Mouse (Mus musculus) heart, embryonic 12.5 days (tissue): ENCODE results near the gene Tent4a. TPM values are rescaled to one million over a fixed set of nuclear protein-coding genes. Genes with fewer than 3 reads are reported as not detected.
A peak's percentile ranks its signal among the peaks of the same experiment; 100 is the strongest.

Source experiments
- ATAC-seq: fragments of 200-750 bp; cut with Nextera tagmentation; 2 replicates; pipeline ENCODE4 v1.8.0; 2017; ENCODE audit warnings: moderate TSS enrichment, moderate library complexity; ENCODE audit not compliant: insufficient number of reproducible peaks, low FRiP score
- H3K27ac ChIP-seq: fragments of 300-500 bp; sonication (generic); 2 replicates; pipeline ENCODE4 v1.5.1; 2016; ENCODE audit warnings: mild to moderate bottlenecking, moderate library complexity; ENCODE audit not compliant: poor library complexity, severe bottlenecking
- H3K27me3 ChIP-seq: fragments of 300-500 bp; sonication (generic); replicated peaks from 2 replicates; pipeline ENCODE4 v1.6.1; 2016; ENCODE audit warnings: mild to moderate bottlenecking, moderate library complexity
- H3K36me3 ChIP-seq: fragments of 300-500 bp; sonication (generic); 2 replicates; pipeline ENCODE4 v1.6.1; 2016; ENCODE audit warnings: mild to moderate bottlenecking, moderate library complexity
- H3K4me1 ChIP-seq: fragments of 300-500 bp; sonication (generic); replicated peaks from 2 replicates; pipeline ENCODE4 v1.6.1; 2016; ENCODE audit warnings: mild to moderate bottlenecking
- H3K4me2 ChIP-seq: fragments of 300-500 bp; sonication (generic); 2 replicates; pipeline ENCODE4 v1.6.1; 2016; ENCODE audit warnings: mild to moderate bottlenecking, moderate library complexity
- H3K4me3 ChIP-seq: fragments of 300-500 bp; sonication (generic); 2 replicates; pipeline ENCODE4 v1.5.1; 2016; ENCODE audit warnings: mild to moderate bottlenecking
- H3K9ac ChIP-seq: fragments of 300-500 bp; sonication (generic); 2 replicates; pipeline ENCODE4 v1.6.1; 2016; ENCODE audit warnings: mild to moderate bottlenecking, moderate library complexity
- H3K9me3 ChIP-seq: fragments of 300-500 bp; sonication (generic); replicated peaks from 2 replicates; pipeline ENCODE4 v1.6.1; 2016; ENCODE audit warnings: mild to moderate bottlenecking, moderate library complexity
- WGBS: fragments of 180-500 bp; shearing (Covaris S2); methylation state at CpG from one replicate; pipeline ENCODE4 v1.1.7; 2016; 5-methylcytosine and 5-hydroxymethylcytosine counted together
- polyA plus RNA-seq: library from polyadenylated mRNA; unstranded; fragments of >200 nt; fragmentation: Nextera tagmentation; extraction: Ambion mirVana; gene quantifications from 2 replicates; pipeline ENCODE4 v1.2.1, GENCODE M21; 2016

The Tent4a gene
- polyA plus RNA-seq, 1 experiment from 2014 or later = 4.0 TPM

GRCm38 (mm10) chr13:69562004-69562403 is 27.6 kb upstream of the Tent4a start:
- no peaks in the 10 kb centered on the region for H3K9me3 ChIP-seq
- no peak overlapping the region for H3K4me3 ChIP-seq
- H3K9ac ChIP-seq = no peak overlapping the region
- peaks cover 34% of the 10 kb centered on the region for H3K4me1 ChIP-seq
- no peak for ATAC-seq
- no peak overlapping the region for H3K27ac ChIP-seq
- 80% methylated on average over 9 of the region's 9 CpGs for WGBS
- H3K36me3 ChIP-seq = no peaks in the 10 kb centered on the region
- H3K4me2 ChIP-seq = no peak overlapping the region
- peaks cover 2% of the 10 kb centered on the region; the same call in 1 of the 2 replicates for H3K27me3 ChIP-seq

- peaks cover 34% of the 10 kb centered on the region for H3K4me1 ChIP-seq
- H3K4me3 ChIP-seq = no peak overlapping the region
- H3K9me3 ChIP-seq = no peaks in the 10 kb centered on the region
- H3K27me3 ChIP-seq = peaks cover 2% of the 10 kb centered on the region; the same call in 1 of the 2 replicates
- no peak for ATAC-seq
- no peak overlapping the region for H3K27ac ChIP-seq
- H3K9ac ChIP-seq = no peak overlapping the region
- H3K36me3 ChIP-seq = no peaks in the 10 kb centered on the region
- WGBS = 46% methylated on average over 13 of the region's 13 CpGs
- H3K4me2 ChIP-seq = peak overlapping the region; percentile 31
Observed at GRCm38 (mm10) chr13:69559291-69559961, 25.0 kb upstream of the Tent4a start.

DNA sequence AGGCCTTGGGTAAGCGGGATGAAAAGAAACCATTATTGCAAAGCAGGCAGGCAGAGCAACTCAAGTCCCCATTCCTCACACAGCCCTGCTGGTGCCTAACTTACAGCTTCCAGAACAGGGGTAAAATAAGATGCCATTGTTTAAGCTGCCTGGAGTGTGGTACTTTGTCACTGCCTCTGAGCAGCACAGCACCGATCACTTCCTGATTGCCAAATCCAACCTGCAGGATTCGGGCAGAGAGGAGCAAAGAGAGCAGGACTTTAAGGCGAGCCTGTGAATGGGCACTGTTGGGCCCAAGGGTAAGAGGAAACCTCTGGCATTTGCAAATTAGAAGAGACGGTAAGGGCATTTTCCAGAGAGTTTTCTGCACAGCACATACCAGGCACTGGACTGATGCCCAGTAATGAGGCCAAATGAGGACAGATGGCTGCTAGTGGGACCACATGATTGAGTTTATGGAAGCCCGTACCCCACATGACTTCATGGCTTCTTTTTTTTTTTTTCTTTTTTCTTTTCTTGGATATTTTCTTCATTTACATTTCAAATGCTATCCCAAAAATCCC is 23.8 kb upstream of the Tent4a start:
- Histone ChIP-seq H3K4me2 (no peak overlapping the region), H3K36me3 (no peaks in the 10 kb centered on the region), H3K4me1 (peaks cover 23% of the 10 kb centered on the region), H3K9me3 (no peaks in the 10 kb centered on the region), H3K4me3 (no peak overlapping the region), H3K27me3 (peaks cover 2% of the 10 kb centered on the region; the same call in 1 of the 2 replicates), H3K27ac (no peak overlapping the region), H3K9ac (no peak overlapping the region)
- ATAC-seq = no peak
- WGBS = 83% methylated on average over 6 of the region's 6 CpGs

- H3K27ac ChIP-seq = no peak overlapping the region
- H3K9me3 ChIP-seq = no peaks in the 10 kb centered on the region
- no peak for ATAC-seq
Observed at GRCm38 (mm10) chr13:69556728-69557127, 22.3 kb upstream of the Tent4a start.

GRCm38 (mm10) chr13:69555957-69556482 is 21.6 kb upstream of the Tent4a start:
- Histone ChIP-seq H3K36me3 (no peaks in the 10 kb centered on the region), H3K9me3 (no peaks in the 10 kb centered on the region), H3K4me2 (no peak overlapping the region), H3K4me3 (no peak overlapping the region), H3K27me3 (peaks cover 2% of the 10 kb centered on the region; the same call in 1 of the 2 replicates), H3K4me1 (peaks cover 9% of the 10 kb centered on the region; the same call in 1 of the 2 replicates), H3K9ac (no peak overlapping the region), H3K27ac (no peak overlapping the region)
- 69% methylated on average over 6 of the region's 6 CpGs for WGBS
- ATAC-seq = no peak

More at GRCm38 (mm10) chr13:69556728-69557127, 22.3 kb upstream of the Tent4a start:
- H3K4me3 ChIP-seq = no peak overlapping the region
- H3K36me3 ChIP-seq = no peaks in the 10 kb centered on the region
- H3K9ac ChIP-seq = no peak overlapping the region
- H3K4me2 ChIP-seq = no peak overlapping the region
- peaks cover 9% of the 10 kb centered on the region; the same call in 1 of the 2 replicates for H3K4me1 ChIP-seq
- H3K27me3 ChIP-seq = peaks cover 2% of the 10 kb centered on the region; the same call in 1 of the 2 replicates

- 18% methylated on average over 8 of the region's 8 CpGs for WGBS
- Histone ChIP-seq H3K4me1 (peaks cover 6% of the 10 kb centered on the region; the same call in 1 of the 2 replicates), H3K4me3 (no peak overlapping the region), H3K9ac (no peak overlapping the region), H3K9me3 (no peaks in the 10 kb centered on the region), H3K27me3 (peaks cover 2% of the 10 kb centered on the region; the same call in 1 of the 2 replicates), H3K4me2 (no peak overlapping the region), H3K27ac (no peak overlapping the region), H3K36me3 (no peaks in the 10 kb centered on the region)
- ATAC-seq = no peak
Observed at GRCm38 (mm10) chr13:69555045-69555444, 20.6 kb upstream of the Tent4a start.

DNA sequence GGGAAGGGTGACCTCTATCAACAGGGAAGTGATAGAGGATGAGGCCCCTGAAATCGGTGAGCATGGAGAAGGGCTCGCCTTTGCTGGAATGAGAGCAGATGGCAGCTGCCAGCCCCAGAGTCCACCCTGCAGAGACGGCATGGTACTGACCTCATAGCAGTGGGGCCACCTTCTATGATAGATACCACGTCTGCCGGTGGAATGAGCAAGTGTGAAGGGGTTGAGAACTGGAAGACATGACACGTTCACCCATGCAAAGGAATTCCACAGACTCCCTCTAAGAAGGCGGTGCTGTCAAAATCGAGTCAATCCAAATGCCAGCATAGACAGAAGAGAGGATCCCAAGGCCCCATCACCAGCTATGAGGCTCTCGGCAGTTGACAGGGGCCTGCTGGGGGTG is 19.8 kb upstream of the Tent4a start:
- peaks cover 2% of the 10 kb centered on the region; the same call in 1 of the 2 replicates for H3K27me3 ChIP-seq
- no peak overlapping the region for H3K27ac ChIP-seq
- H3K4me3 ChIP-seq = no peak overlapping the region
- no peak overlapping the region for H3K9ac ChIP-seq
- no peak overlapping the region for H3K4me2 ChIP-seq
- ATAC-seq = no peak
- H3K36me3 ChIP-seq = no peaks in the 10 kb centered on the region
- no peaks in the 10 kb centered on the region for H3K4me1 ChIP-seq
- H3K9me3 ChIP-seq = no peaks in the 10 kb centered on the region
- WGBS = 65% methylated on average over 9 of the region's 9 CpGs

GRCm38 (mm10) chr13:69553024-69553423 is 18.6 kb upstream of the Tent4a start:
- Histone ChIP-seq H3K27ac (no peak overlapping the region), H3K27me3 (peaks cover 2% of the 10 kb centered on the region; the same call in 1 of the 2 replicates), H3K4me1 (no peaks in the 10 kb centered on the region), H3K9ac (no peak overlapping the region), H3K4me2 (no peak overlapping the region), H3K4me3 (no peak overlapping the region), H3K36me3 (no peaks in the 10 kb centered on the region), H3K9me3 (no peaks in the 10 kb centered on the region)
- WGBS = 21% methylated on average over 5 of the region's 5 CpGs
- ATAC-seq = no peak

DNA sequence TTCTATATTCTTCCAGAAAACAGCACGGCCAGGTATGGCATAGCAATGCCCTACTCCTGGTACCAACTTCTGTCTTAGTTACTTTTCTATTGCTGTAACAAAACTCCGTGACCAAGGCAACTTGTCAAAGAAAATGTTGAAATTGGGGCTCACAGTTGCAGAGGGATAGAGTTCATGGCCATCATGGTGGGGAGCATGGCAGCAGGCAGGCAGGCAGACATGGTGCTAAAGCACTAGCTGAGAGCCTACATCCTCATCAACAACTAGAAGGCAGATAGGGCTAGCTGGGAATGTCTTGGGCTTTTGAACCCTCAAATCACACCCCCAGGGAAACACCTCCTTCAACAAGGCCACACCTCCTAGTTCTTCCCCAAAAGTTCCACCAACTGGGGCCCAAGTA is 16.4 kb upstream of the Tent4a start:
- Histone ChIP-seq H3K27ac (no peak overlapping the region), H3K4me3 (no peak overlapping the region), H3K9ac (no peak overlapping the region), H3K9me3 (no peaks in the 10 kb centered on the region), H3K27me3 (no peaks in the 10 kb centered on the region), H3K4me2 (no peak overlapping the region), H3K4me1 (peaks cover 6% of the 10 kb centered on the region), H3K36me3 (no peaks in the 10 kb centered on the region)
- 71% methylated on average over 2 of the region's 2 CpGs for WGBS
- ATAC-seq = no peak

DNA sequence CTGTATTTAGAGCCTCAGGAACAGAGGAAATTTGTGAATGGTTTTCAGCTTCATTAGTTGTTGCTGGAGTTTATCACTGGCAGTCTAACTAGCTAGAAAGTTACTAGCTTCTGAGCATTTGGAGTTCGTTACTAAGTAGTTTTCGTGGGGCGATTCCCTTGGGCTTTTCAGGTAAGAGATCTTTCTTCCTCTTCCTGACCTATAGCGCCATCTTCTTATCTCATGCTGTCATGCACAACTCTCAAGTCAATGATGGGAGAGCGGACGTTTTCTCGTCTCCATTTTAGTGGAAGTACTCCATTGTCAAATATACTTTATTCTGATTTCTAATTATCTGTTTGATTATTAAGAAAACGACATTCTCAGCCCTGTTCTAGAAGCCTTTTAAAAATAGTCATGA is 15.6 kb upstream of the Tent4a start:
- H3K36me3 ChIP-seq = no peaks in the 10 kb centered on the region
- ATAC-seq = no peak
- 39% methylated on average over 8 of the region's 8 CpGs for WGBS

GRCm38 (mm10) chr13:69547488-69548180 is 13.2 kb upstream of the Tent4a start:
- Histone ChIP-seq H3K9me3 (no peaks in the 10 kb centered on the region), H3K4me1 (peaks cover 22% of the 10 kb centered on the region), H3K27ac (no peak overlapping the region), H3K4me2 (no peak overlapping the region), H3K9ac (no peak overlapping the region), H3K4me3 (no peak overlapping the region), H3K36me3 (no peaks in the 10 kb centered on the region), H3K27me3 (0 out of 2 replicates have a peak, but pooled peaks cover 2% of the 10 kb centered on the region)
- ATAC-seq = no peak
- 50% methylated on average over 16 of the region's 16 CpGs for WGBS

More for the DNA sequence above, 15.6 kb upstream of the Tent4a start:
- Histone ChIP-seq H3K4me2 (no peak overlapping the region), H3K9me3 (no peaks in the 10 kb centered on the region), H3K9ac (no peak overlapping the region), H3K4me1 (peaks cover 6% of the 10 kb centered on the region), H3K27me3 (0 out of 2 replicates have a peak, but pooled peaks cover 2% of the 10 kb centered on the region), H3K27ac (no peak overlapping the region), H3K4me3 (no peak overlapping the region)
